Mouse (Mus musculus) C2C12 (cell line): ENCODE measurements around the gene Qrich2. TPM values are rescaled to one million over a fixed set of nuclear protein-coding genes. Genes with fewer than 3 reads are reported as not detected.

ENCODE experiments used
- H3K27me3 ChIP-seq: one replicate; pipeline ENCODE4 v1.6.1; 2011; ENCODE audit not compliant: control insufficient read depth, insufficient read depth, insufficient read length
- H3K36me3 ChIP-seq: one replicate; pipeline ENCODE4 v1.6.1; 2011; ENCODE audit not compliant: control insufficient read depth, insufficient read depth
- H3K4me3 ChIP-seq: one replicate; pipeline ENCODE4 v1.5.1; 2011; ENCODE audit warnings: mild to moderate bottlenecking, control low read depth; ENCODE audit not compliant: poor library complexity, insufficient read depth, severe bottlenecking
- H3K79me2 ChIP-seq: one replicate; pipeline ENCODE4 v1.6.1; 2011; ENCODE audit not compliant: control insufficient read depth, insufficient read depth
- H3K79me3 ChIP-seq: one replicate; pipeline ENCODE4 v1.6.1; 2011; ENCODE audit warnings: low read depth, control low read depth
- H3ac ChIP-seq: one replicate; pipeline ENCODE3; 2011; ENCODE audit warnings: low read depth; ENCODE audit not compliant: control insufficient read depth, insufficient read length
- CEBPB ChIP-seq: IDR thresholded peaks from one replicate; pipeline ENCODE4 v1.6.1; 2011; ENCODE audit warnings: low read depth, mild to moderate bottlenecking, control low read depth, moderate library complexity
- CTCF ChIP-seq: IDR thresholded peaks from one replicate; pipeline ENCODE4 v1.5.1; 2011; ENCODE audit not compliant: control insufficient read depth, insufficient read depth, insufficient read length
- FOSL1 ChIP-seq: IDR thresholded peaks from one replicate; pipeline ENCODE4 v1.8.0; 2011; ENCODE audit warnings: mild to moderate bottlenecking, low read length; ENCODE audit not compliant: poor library complexity, insufficient read depth, severe bottlenecking
- MAX ChIP-seq: IDR thresholded peaks from one replicate; pipeline ENCODE4 v1.6.1; 2011; ENCODE audit warnings: mild to moderate bottlenecking, control low read depth
- MYOD1 ChIP-seq: IDR thresholded peaks from one replicate; pipeline ENCODE4 v1.6.1; 2011; ENCODE audit warnings: low read depth; ENCODE audit not compliant: control insufficient read depth, insufficient read length
- MYOG ChIP-seq: IDR thresholded peaks from one replicate; pipeline ENCODE4 v1.6.1; 2011; ENCODE audit not compliant: control insufficient read depth, insufficient read length; ENCODE audit errors: extremely low read depth
- USF1 ChIP-seq: IDR thresholded peaks from one replicate; pipeline ENCODE4 v1.6.1; 2011; ENCODE audit warnings: low read depth, mild to moderate bottlenecking, control low read depth, moderate library complexity
- polyA plus RNA-seq: library from polyadenylated mRNA; unstranded; fragments of >200 nt; fragmentation: generic; extraction: Trizol; gene quantifications from one replicate; pipeline ENCODE4 v1.2.1, GENCODE M21; 2012; ENCODE audit warnings: missing spikeins

The Qrich2 gene
- polyA plus RNA-seq, 1 experiment: 0.04 TPM

- peaks cover 22% of the 10 kb centered on the region for H3K79me2 ChIP-seq
- H3K4me3 ChIP-seq: no peak overlapping the region
- peaks cover 2% of the 10 kb centered on the region for H3K79me3 ChIP-seq
- peaks cover 20% of the 10 kb centered on the region for H3K36me3 ChIP-seq
- TF ChIP-seq MYOG (no peak), CEBPB (no peak), USF1 (no peak), MYOD1 (no peak)
- H3ac ChIP-seq: no peak overlapping the region
- no peaks in the 10 kb centered on the region for H3K27me3 ChIP-seq
Measured at GRCm38 (mm10) chr11:116439269-116440240, 26.5 kb downstream of the Qrich2 start.

- H3K27me3 ChIP-seq: no peaks in the 10 kb centered on the region
- H3K79me3 ChIP-seq: peaks cover 2% of the 10 kb centered on the region
- TF ChIP-seq MYOD1: no peak
- no peak for TF ChIP-seq CTCF
- no peak for TF ChIP-seq MAX
- TF ChIP-seq MYOG: no peak
- TF ChIP-seq FOSL1: no peak
- TF ChIP-seq USF1: no peak
- no peak for TF ChIP-seq CEBPB
- H3K79me2 ChIP-seq: peaks cover 24% of the 10 kb centered on the region
- H3K4me3 ChIP-seq: no peak overlapping the region
- peaks cover 20% of the 10 kb centered on the region for H3K36me3 ChIP-seq
- H3ac ChIP-seq: no peak overlapping the region
Measured at GRCm38 (mm10) chr11:116437541-116437940, 28.5 kb downstream of the Qrich2 start.

- Histone ChIP-seq H3K27me3 (no peaks in the 10 kb centered on the region), H3ac (no peak overlapping the region), H3K36me3 (peaks cover 20% of the 10 kb centered on the region), H3K79me2 (peaks cover 24% of the 10 kb centered on the region), H3K4me3 (no peak overlapping the region), H3K79me3 (peaks cover 2% of the 10 kb centered on the region)
- TF ChIP-seq USF1 (no peak), MAX (no peak), FOSL1 (no peak), MYOG (no peak), CEBPB (no peak), MYOD1 (no peak), CTCF (no peak)
Measured at GRCm38 (mm10) chr11:116436725-116437331, 29.2 kb downstream of the Qrich2 start.

GRCm38 (mm10) chr11:116435992-116436724, 29.9 kb downstream of the Qrich2 start:
- peaks cover 20% of the 10 kb centered on the region for H3K36me3 ChIP-seq
- no peaks in the 10 kb centered on the region for H3K27me3 ChIP-seq
- peaks cover 2% of the 10 kb centered on the region for H3K79me3 ChIP-seq

More at GRCm38 (mm10) chr11:116435992-116436724, 29.9 kb downstream of the Qrich2 start:
- TF ChIP-seq CTCF (no peak), FOSL1 (no peak), MYOG (no peak), CEBPB (no peak), USF1 (no peak), MAX (no peak), MYOD1 (no peak)
- Histone ChIP-seq H3K4me3 (no peak overlapping the region), H3ac (no peak overlapping the region), H3K79me2 (peaks cover 24% of the 10 kb centered on the region)
